Mouse (Mus musculus): ENCODE results near the gene Cfap299.
A peak's percentile ranks its signal among the peaks of the same experiment; 100 is the strongest.

Cfap299 gene

GRCm38 (mm10) chr5:98688254-98688653 lies 359.1 kb downstream of the Cfap299 start:
- DNase-seq = no peak

GRCm38 (mm10) chr5:98692070-98692469 lies 363.0 kb downstream of the Cfap299 start:
- DNase-seq = no peak

- no peak for DNase-seq
Measured at GRCm38 (mm10) chr5:98696336-98696735, 367.2 kb downstream of the Cfap299 start.

- DNase-seq = no peak
Measured at GRCm38 (mm10) chr5:98703963-98704362, 374.9 kb downstream of the Cfap299 start.

- DNase-seq = no peak
Measured at GRCm38 (mm10) chr5:98706597-98706996, 377.5 kb downstream of the Cfap299 start.

- no peak for DNase-seq
Measured at GRCm38 (mm10) chr5:98715392-98715791, 386.3 kb downstream of the Cfap299 start.

GRCm38 (mm10) chr5:98732157-98733009 lies 403.3 kb downstream of the Cfap299 start:
- DNase-seq = no peak

- no peak for DNase-seq
Measured at GRCm38 (mm10) chr5:98733010-98733399, 403.9 kb downstream of the Cfap299 start.

GRCm38 (mm10) chr5:98761858-98762652 lies 433.0 kb downstream of the Cfap299 start:
- DNase-seq = no peak

- no peak for DNase-seq
Measured at GRCm38 (mm10) chr5:98778588-98778987, 449.5 kb downstream of the Cfap299 start.

- no peak for DNase-seq
Measured at GRCm38 (mm10) chr5:98782066-98782465, 453.0 kb downstream of the Cfap299 start.

GRCm38 (mm10) chr5:98787735-98788134 lies 458.6 kb downstream of the Cfap299 start:
- no peak for DNase-seq

- peak; percentile 43 for DNase-seq
Measured at GRCm38 (mm10) chr5:98788568-98788967, 459.5 kb downstream of the Cfap299 start.

- DNase-seq = no peak
Measured at GRCm38 (mm10) chr5:98790894-98791607, 461.9 kb downstream of the Cfap299 start.

GRCm38 (mm10) chr5:98801495-98801894 lies 472.4 kb downstream of the Cfap299 start:
- no peak for DNase-seq

GRCm38 (mm10) chr5:98804761-98805160 lies 475.7 kb downstream of the Cfap299 start:
- DNase-seq = no peak

- DNase-seq = no peak
Measured at GRCm38 (mm10) chr5:98806492-98806891, 477.4 kb downstream of the Cfap299 start.

GRCm38 (mm10) chr5:98807022-98807421 lies 477.9 kb downstream of the Cfap299 start:
- no peak for DNase-seq

- DNase-seq = no peak
Measured at GRCm38 (mm10) chr5:98807953-98808352, 478.8 kb downstream of the Cfap299 start.

- no peak for DNase-seq
Measured at GRCm38 (mm10) chr5:98812380-98812779, 483.3 kb downstream of the Cfap299 start.

- DNase-seq = no peak
Measured at GRCm38 (mm10) chr5:98815269-98815668, 486.2 kb downstream of the Cfap299 start.

- DNase-seq = no peak
Measured at GRCm38 (mm10) chr5:98833760-98834159, 504.7 kb downstream of the Cfap299 start.

GRCm38 (mm10) chr5:98834300-98834699 lies 505.2 kb downstream of the Cfap299 start:
- no peak for DNase-seq

Data from right cerebral cortex, adult 18-20 months (tissue).